Mouse (Mus musculus): ENCODE results near the gene Atxn10. TPM values are rescaled to one million over a fixed set of nuclear protein-coding genes. Genes with fewer than 3 reads are reported as not detected.

The Atxn10 gene
- polyA plus RNA-seq, 1 experiment from 2014 or later = 190 TPM

DNA sequence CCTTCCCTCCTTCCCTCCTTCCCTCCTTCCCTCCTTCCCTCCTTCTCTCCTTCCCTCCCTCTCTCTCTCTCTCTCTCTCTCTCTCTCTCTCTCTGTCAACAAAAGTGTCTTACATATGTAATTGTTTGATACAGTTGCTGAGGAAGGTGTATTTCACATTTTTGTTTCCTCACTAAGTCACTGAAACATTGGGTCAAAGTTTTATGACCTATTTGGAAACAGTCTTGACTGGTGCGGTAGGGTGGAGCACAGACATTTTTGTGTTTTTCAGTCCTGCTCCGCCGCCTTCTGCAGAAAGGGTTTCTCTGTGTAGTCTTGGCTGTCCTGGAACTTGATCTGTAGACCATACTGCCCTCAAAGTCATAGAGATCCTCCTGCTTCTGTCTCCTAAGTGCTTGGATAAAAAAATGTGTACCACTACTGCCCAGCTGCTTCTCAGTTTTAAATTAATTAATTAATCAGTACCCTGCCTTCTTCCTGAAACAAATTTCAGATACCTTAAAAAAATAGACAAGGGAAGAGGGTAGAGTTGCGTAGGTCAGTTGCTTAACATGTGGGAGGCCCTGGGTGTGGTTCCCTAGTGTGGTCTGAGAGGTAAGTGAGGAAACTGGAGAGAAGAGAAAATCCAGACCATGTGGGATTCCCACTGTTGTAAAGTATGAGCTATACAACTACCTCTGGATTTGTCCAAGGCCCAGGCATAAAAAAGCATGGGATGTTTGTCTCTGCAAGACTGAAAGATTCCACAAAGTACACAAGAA is 21.6 kb downstream of the Atxn10 start:
- H3K27me3 ChIP-seq (replicated peaks; ENCODE audit: insufficient read depth, low read length) = no peaks in the 10 kb centered on the region
- H3K9me3 ChIP-seq (ENCODE audit: low read length) = no peaks in the 10 kb centered on the region
- H3K4me2 ChIP-seq (replicated peaks; ENCODE audit: low read depth, low read length) = no peak overlapping the region
- no peak overlapping the region for H3K4me3 ChIP-seq (ENCODE audit: low read depth, low read length)
- H3K36me3 ChIP-seq (ENCODE audit: insufficient read depth, low read length) = 0 out of 2 replicates have a peak, but pooled peaks cover 5% of the 10 kb centered on the region
- DNase-seq (ENCODE audit: low spot score) (no peak), ATAC-seq (no peak)
- H3K4me1 ChIP-seq (ENCODE audit: insufficient read depth, low read depth, low read length) = no peaks in the 10 kb centered on the region; the same call in 1 of the 2 replicates
- WGBS = 78% methylated on average over 4 of the region's 4 CpGs
- no peak overlapping the region for H3K9ac ChIP-seq (replicated peaks; ENCODE audit: low read depth)
- TF ChIP-seq EP300 (IDR thresholded peaks at IDR 0.05) = no peak
- no peak for TF ChIP-seq CTCF (IDR thresholded peaks at IDR 0.05)
- H3K27ac ChIP-seq (ENCODE audit: low read length) = peak overlapping the region; percentile 48; the same call in 1 of the 2 replicates

DNA sequence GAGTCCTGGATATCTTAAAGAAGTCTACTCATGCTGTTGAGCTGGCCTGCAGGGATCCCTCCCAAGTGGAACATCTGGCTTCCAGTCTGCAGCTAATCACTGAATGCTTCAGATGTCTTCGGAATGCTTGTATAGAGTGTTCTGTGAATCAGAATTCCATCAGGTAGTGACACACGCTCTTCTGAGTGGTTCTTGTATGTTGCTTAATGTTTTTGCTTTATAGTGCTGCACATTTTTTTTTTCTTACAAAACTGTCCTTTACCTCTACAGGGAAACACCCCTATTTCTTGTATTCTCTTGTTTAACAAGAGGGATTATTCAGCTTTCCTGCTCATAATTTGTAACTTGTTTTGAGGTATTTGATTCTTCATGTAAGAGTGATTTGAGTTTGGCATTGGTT is 23.4 kb downstream of the Atxn10 start:
- Histone ChIP-seq H3K4me3 (ENCODE audit: low read depth, low read length) (no peak overlapping the region), H3K9me3 (ENCODE audit: low read length) (no peaks in the 10 kb centered on the region), H3K27me3 (replicated peaks; ENCODE audit: insufficient read depth, low read length) (no peaks in the 10 kb centered on the region), H3K9ac (replicated peaks; ENCODE audit: low read depth) (no peak overlapping the region), H3K4me1 (ENCODE audit: insufficient read depth, low read depth, low read length) (no peaks in the 10 kb centered on the region; the same call in 1 of the 2 replicates), H3K27ac (ENCODE audit: low read length) (peak overlapping the region; percentile 64), H3K4me2 (replicated peaks; ENCODE audit: low read depth, low read length) (no peak overlapping the region), H3K36me3 (ENCODE audit: insufficient read depth, low read length) (0 out of 2 replicates have a peak, but pooled peaks cover 6% of the 10 kb centered on the region)
- peak; percentile 70 for TF ChIP-seq EP300 (IDR thresholded peaks at IDR 0.05)
- no peak for TF ChIP-seq CTCF (IDR thresholded peaks at IDR 0.05)
- ATAC-seq = peak; percentile 78
- WGBS = 47% methylated on average over 2 of the region's 2 CpGs
- peak; percentile 80 for DNase-seq (ENCODE audit: low spot score)

DNA sequence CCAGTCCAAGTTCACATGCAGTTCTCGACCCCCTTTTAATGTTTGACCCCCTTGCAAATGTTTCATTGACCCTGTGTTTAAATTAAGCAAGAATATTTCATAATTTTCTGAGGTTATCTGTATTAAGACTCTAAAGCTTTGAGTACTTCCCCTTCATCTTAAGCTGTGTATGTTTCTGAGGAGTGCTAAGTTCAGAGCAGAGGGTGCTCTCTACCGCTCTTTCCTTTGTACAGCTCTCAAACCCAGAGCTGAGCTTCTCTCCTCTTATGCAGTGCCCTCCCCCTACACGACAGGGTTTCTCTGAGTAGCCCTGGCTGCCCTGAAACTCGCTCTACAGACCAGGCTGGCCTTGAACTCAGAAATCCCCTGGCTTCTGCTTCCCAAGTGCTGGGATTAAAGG is 23.9 kb downstream of the Atxn10 start:
- no peak overlapping the region for H3K4me3 ChIP-seq (ENCODE audit: low read depth, low read length)
- no peaks in the 10 kb centered on the region; the same call in 1 of the 2 replicates for H3K4me1 ChIP-seq (ENCODE audit: insufficient read depth, low read depth, low read length)
- H3K36me3 ChIP-seq (ENCODE audit: insufficient read depth, low read length) = 0 out of 2 replicates have a peak, but pooled peaks cover 6% of the 10 kb centered on the region
- ATAC-seq (peak; percentile 92), DNase-seq (ENCODE audit: low spot score) (peak; percentile 76)
- H3K9ac ChIP-seq (replicated peaks; ENCODE audit: low read depth) = no peak overlapping the region
- no peaks in the 10 kb centered on the region for H3K27me3 ChIP-seq (replicated peaks; ENCODE audit: insufficient read depth, low read length)
- WGBS = 45% methylated on average over 4 of the region's 4 CpGs
- H3K27ac ChIP-seq (ENCODE audit: low read length) = peak overlapping the region; percentile 64
- no peaks in the 10 kb centered on the region for H3K9me3 ChIP-seq (ENCODE audit: low read length)
- H3K4me2 ChIP-seq (replicated peaks; ENCODE audit: low read depth, low read length) = no peak overlapping the region
- TF ChIP-seq EP300 (IDR thresholded peaks at IDR 0.05) = no peak; the same call in 1 of the 2 replicates
- TF ChIP-seq CTCF (IDR thresholded peaks at IDR 0.05) = no peak

DNA sequence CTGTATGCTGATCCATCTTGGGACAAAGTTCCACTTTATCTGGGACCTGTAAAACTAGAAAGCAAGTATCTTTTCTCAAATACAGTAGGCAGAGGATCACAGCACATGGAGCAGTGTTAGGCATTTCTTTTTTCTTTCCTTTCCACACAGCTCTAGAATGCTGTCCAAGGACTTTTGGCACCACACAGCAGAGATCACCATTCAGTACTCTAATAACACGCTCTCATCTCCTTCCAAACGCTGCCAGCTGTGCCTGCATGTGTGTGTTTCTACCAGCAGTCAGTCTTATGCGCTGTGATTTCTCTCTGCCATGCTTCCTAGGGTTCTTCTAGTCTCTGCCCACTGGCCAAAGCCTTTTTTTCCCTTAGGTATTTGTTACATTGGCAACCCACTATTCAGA is 28.3 kb downstream of the Atxn10 start:
- WGBS = 57% methylated on average over 3 of the region's 3 CpGs
- no peak for TF ChIP-seq CTCF (IDR thresholded peaks at IDR 0.05)
- TF ChIP-seq EP300 (IDR thresholded peaks at IDR 0.05) = no peak
- Histone ChIP-seq H3K9me3 (ENCODE audit: low read length) (no peaks in the 10 kb centered on the region), H3K4me3 (ENCODE audit: low read depth, low read length) (no peak overlapping the region), H3K4me2 (replicated peaks; ENCODE audit: low read depth, low read length) (no peak overlapping the region), H3K27ac (ENCODE audit: low read length) (no peak overlapping the region), H3K4me1 (ENCODE audit: insufficient read depth, low read depth, low read length) (no peaks in the 10 kb centered on the region; the same call in 1 of the 2 replicates), H3K36me3 (ENCODE audit: insufficient read depth, low read length) (peaks cover 13% of the 10 kb centered on the region; the same call in 1 of the 2 replicates), H3K9ac (replicated peaks; ENCODE audit: low read depth) (no peak overlapping the region), H3K27me3 (replicated peaks; ENCODE audit: insufficient read depth, low read length) (no peaks in the 10 kb centered on the region)
- no peak for ATAC-seq
- DNase-seq (ENCODE audit: low spot score) = no peak

DNA sequence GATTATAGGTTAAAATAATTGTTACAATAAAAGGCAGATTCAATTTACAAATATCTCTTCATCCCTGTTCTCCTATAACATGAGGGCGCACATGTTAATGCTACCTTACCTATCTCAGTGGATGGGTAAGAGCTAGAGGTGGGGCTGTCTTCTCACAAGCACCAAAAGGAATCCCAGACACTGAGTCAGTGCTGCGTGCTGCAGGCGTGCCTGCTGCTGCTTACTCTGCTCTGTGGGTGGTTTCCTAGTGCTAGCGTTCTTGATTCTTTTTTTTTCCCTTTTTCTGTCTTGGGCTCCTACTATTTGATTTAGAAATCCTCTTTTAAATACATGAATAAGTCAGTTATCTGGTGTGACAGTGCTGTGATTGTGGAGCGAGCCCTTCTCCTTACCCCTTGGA is 30.9 kb downstream of the Atxn10 start:
- 81% methylated on average over 5 of the region's 5 CpGs for WGBS

DNA sequence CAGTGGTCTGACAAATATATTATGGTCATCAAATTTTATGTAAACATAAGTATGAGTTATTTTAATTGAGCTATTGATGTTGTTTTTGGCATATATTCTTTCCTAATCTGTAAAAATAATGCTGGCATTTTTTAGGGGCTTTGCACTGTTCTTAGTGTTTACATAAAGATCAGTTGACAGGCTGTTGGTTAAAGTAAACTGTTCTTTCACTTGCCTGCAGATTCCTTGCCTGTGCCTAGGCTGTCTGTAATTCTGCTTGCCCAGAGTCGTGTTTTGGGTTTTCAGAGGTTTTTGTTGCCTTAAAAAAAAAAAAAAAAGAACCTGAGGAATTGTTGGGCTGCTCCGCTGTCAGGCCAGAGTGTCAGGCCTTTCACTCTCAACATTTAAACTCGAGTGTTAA is 33.7 kb downstream of the Atxn10 start:
- DNase-seq (ENCODE audit: low spot score) = no peak

More for the DNA sequence above, 30.9 kb downstream of the Atxn10 start:
- Histone ChIP-seq H3K4me3 (ENCODE audit: low read depth, low read length) (no peak overlapping the region), H3K27ac (ENCODE audit: low read length) (no peak overlapping the region), H3K9me3 (ENCODE audit: low read length) (no peaks in the 10 kb centered on the region), H3K4me1 (ENCODE audit: insufficient read depth, low read depth, low read length) (no peaks in the 10 kb centered on the region), H3K9ac (replicated peaks; ENCODE audit: low read depth) (no peak overlapping the region), H3K4me2 (replicated peaks; ENCODE audit: low read depth, low read length) (no peak overlapping the region), H3K36me3 (ENCODE audit: insufficient read depth, low read length) (peaks cover 13% of the 10 kb centered on the region; the same call in 1 of the 2 replicates), H3K27me3 (replicated peaks; ENCODE audit: insufficient read depth, low read length) (no peaks in the 10 kb centered on the region)
- no peak for TF ChIP-seq CTCF (IDR thresholded peaks at IDR 0.05)
- no peak for TF ChIP-seq EP300 (IDR thresholded peaks at IDR 0.05)
- ATAC-seq = no peak
- no peak for DNase-seq (ENCODE audit: low spot score)

More for the DNA sequence above, 33.7 kb downstream of the Atxn10 start:
- no peak overlapping the region for H3K27ac ChIP-seq (ENCODE audit: low read length)
- WGBS = 24% methylated on average over 3 of the region's 3 CpGs
- no peaks in the 10 kb centered on the region for H3K9me3 ChIP-seq (ENCODE audit: low read length)
- no peak for ATAC-seq
- H3K27me3 ChIP-seq (replicated peaks; ENCODE audit: insufficient read depth, low read length) = no peaks in the 10 kb centered on the region
- peaks cover 7% of the 10 kb centered on the region; the same call in 1 of the 2 replicates for H3K36me3 ChIP-seq (ENCODE audit: insufficient read depth, low read length)
- H3K4me2 ChIP-seq (replicated peaks; ENCODE audit: low read depth, low read length) = no peak overlapping the region
- H3K4me1 ChIP-seq (ENCODE audit: insufficient read depth, low read depth, low read length) = no peaks in the 10 kb centered on the region
- H3K4me3 ChIP-seq (ENCODE audit: low read depth, low read length) = no peak overlapping the region
- no peak overlapping the region for H3K9ac ChIP-seq (replicated peaks; ENCODE audit: low read depth)
- no peak for TF ChIP-seq CTCF (IDR thresholded peaks at IDR 0.05)
- no peak for TF ChIP-seq EP300 (IDR thresholded peaks at IDR 0.05)
